Mouse (Mus musculus) hindbrain, embryonic 13.5 days (tissue): ENCODE measurements around the gene Ncoa7. TPM values are rescaled to one million over a fixed set of nuclear protein-coding genes. Genes with fewer than 3 reads are reported as not detected.
A peak's percentile ranks its signal among the peaks of the same experiment; 100 is the strongest.

ENCODE experiments used
- ATAC-seq: fragments of 200-750 bp; cut with Nextera tagmentation; 2 replicates; pipeline ENCODE4 v1.8.0; 2017; ENCODE audit warnings: moderate TSS enrichment; ENCODE audit not compliant: low FRiP score
- H3K27ac ChIP-seq: fragments of 300-500 bp; sonication (generic); 2 replicates; pipeline ENCODE4 v1.5.1; 2015; ENCODE audit warnings: inconsistent platforms, mild to moderate bottlenecking, moderate library complexity
- H3K27me3 ChIP-seq: fragments of 300-500 bp; sonication (generic); 2 replicates; pipeline ENCODE4 v1.6.1; 2015; ENCODE audit warnings: mild to moderate bottlenecking, inconsistent platforms
- H3K36me3 ChIP-seq: fragments of 300-500 bp; sonication (generic); 2 replicates; pipeline ENCODE4 v1.6.1; 2015; ENCODE audit warnings: mild to moderate bottlenecking, inconsistent platforms
- H3K4me1 ChIP-seq: fragments of 300-500 bp; sonication (generic); replicated peaks from 2 replicates; pipeline ENCODE4 v1.6.1; 2015; ENCODE audit warnings: inconsistent platforms
- H3K4me2 ChIP-seq: fragments of 300-500 bp; sonication (generic); 2 replicates; pipeline ENCODE4 v1.6.1; 2015; ENCODE audit warnings: inconsistent platforms, mild to moderate bottlenecking, moderate library complexity
- H3K4me3 ChIP-seq: fragments of 300-500 bp; sonication (generic); 2 replicates; pipeline ENCODE4 v1.5.1; 2015; ENCODE audit warnings: mild to moderate bottlenecking, inconsistent platforms
- H3K9ac ChIP-seq: fragments of 300-500 bp; sonication (generic); 2 replicates; pipeline ENCODE4 v1.6.1; 2015; ENCODE audit warnings: mild to moderate bottlenecking, inconsistent platforms
- H3K9me3 ChIP-seq: fragments of 300-500 bp; sonication (generic); 2 replicates; pipeline ENCODE4 v1.6.1; 2016; ENCODE audit warnings: inconsistent platforms
- WGBS: fragments of 180-500 bp; shearing (Covaris S2); methylation state at CpG from one replicate; pipeline ENCODE4 v1.1.7; 2015; 5-methylcytosine and 5-hydroxymethylcytosine counted together
- polyA plus RNA-seq: library from polyadenylated mRNA; unstranded; fragments of >200 nt; fragmentation: Nextera tagmentation; extraction: Ambion mirVana; gene quantifications from 2 replicates; pipeline ENCODE4 v1.2.1, GENCODE M21; 2015

Gene Ncoa7
- polyA plus RNA-seq, 1 experiment from 2014 or later = 12.6 TPM

GRCm38 (mm10) chr10:30627548-30627947 lies 175.6 kb downstream of the Ncoa7 start:
- no peak overlapping the region for H3K4me3 ChIP-seq
- no peaks in the 10 kb centered on the region for H3K27me3 ChIP-seq
- WGBS = 45% methylated on average over 1 of the region's 1 CpGs
- H3K4me2 ChIP-seq = no peak overlapping the region
- no peaks in the 10 kb centered on the region for H3K36me3 ChIP-seq
- H3K9me3 ChIP-seq = no peaks in the 10 kb centered on the region
- no peak overlapping the region for H3K27ac ChIP-seq
- H3K4me1 ChIP-seq = 0 out of 2 replicates have a peak, but pooled peaks cover 4% of the 10 kb centered on the region
- no peak for ATAC-seq
- no peak overlapping the region for H3K9ac ChIP-seq

GRCm38 (mm10) chr10:30624161-30625019 lies 178.7 kb downstream of the Ncoa7 start:
- ATAC-seq = peak; percentile 63; the same call in 1 of the 2 replicates

DNA sequence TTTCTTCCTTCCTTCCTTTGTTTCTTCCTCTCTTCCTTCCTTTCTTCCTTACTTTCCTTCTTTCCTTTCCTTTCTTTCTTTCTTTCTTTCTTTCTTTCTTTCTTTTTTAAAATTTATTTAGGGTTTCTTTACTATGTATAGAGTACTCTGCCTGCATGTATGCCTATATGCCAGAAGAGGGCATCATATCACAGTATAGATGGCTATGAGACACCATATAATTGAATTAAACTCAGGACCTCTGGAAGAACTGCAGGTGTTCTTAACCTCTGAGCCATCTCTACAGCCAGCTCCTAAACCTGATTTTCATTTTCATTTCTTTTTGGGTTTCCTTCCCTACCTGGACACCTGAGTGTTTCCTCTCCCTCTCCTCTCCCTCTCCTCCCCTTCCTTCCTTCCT lies 180.2 kb downstream of the Ncoa7 start:
- Histone ChIP-seq H3K4me2 (no peak overlapping the region), H3K9ac (no peak overlapping the region), H3K4me1 (0 out of 2 replicates have a peak, but pooled peaks cover 4% of the 10 kb centered on the region), H3K27me3 (0 out of 2 replicates have a peak, but pooled peaks cover 10% of the 10 kb centered on the region), H3K36me3 (no peaks in the 10 kb centered on the region), H3K9me3 (no peaks in the 10 kb centered on the region), H3K27ac (no peak overlapping the region), H3K4me3 (no peak overlapping the region)
- no peak for ATAC-seq

More at GRCm38 (mm10) chr10:30624161-30625019, 178.7 kb downstream of the Ncoa7 start:
- Histone ChIP-seq H3K4me3 (no peak overlapping the region), H3K27me3 (0 out of 2 replicates have a peak, but pooled peaks cover 10% of the 10 kb centered on the region), H3K9ac (no peak overlapping the region), H3K9me3 (no peaks in the 10 kb centered on the region), H3K36me3 (no peaks in the 10 kb centered on the region), H3K27ac (no peak overlapping the region; the same call in 1 of the 2 replicates), H3K4me1 (0 out of 2 replicates have a peak, but pooled peaks cover 4% of the 10 kb centered on the region), H3K4me2 (no peak overlapping the region)
- WGBS = 61% methylated on average over 5 of the region's 5 CpGs

- Histone ChIP-seq H3K27me3 (0 out of 2 replicates have a peak, but pooled peaks cover 10% of the 10 kb centered on the region), H3K27ac (peak overlapping the region; percentile 49; the same call in 1 of the 2 replicates), H3K4me3 (peak overlapping the region; percentile 61), H3K36me3 (no peaks in the 10 kb centered on the region), H3K4me1 (peaks cover 6% of the 10 kb centered on the region), H3K9me3 (no peaks in the 10 kb centered on the region), H3K9ac (peak overlapping the region; percentile 77), H3K4me2 (peak overlapping the region; percentile 70)
- WGBS = 53% methylated on average over 3 of the region's 3 CpGs
- no peak for ATAC-seq
Measured at GRCm38 (mm10) chr10:30618918-30619210, 184.3 kb downstream of the Ncoa7 start.

DNA sequence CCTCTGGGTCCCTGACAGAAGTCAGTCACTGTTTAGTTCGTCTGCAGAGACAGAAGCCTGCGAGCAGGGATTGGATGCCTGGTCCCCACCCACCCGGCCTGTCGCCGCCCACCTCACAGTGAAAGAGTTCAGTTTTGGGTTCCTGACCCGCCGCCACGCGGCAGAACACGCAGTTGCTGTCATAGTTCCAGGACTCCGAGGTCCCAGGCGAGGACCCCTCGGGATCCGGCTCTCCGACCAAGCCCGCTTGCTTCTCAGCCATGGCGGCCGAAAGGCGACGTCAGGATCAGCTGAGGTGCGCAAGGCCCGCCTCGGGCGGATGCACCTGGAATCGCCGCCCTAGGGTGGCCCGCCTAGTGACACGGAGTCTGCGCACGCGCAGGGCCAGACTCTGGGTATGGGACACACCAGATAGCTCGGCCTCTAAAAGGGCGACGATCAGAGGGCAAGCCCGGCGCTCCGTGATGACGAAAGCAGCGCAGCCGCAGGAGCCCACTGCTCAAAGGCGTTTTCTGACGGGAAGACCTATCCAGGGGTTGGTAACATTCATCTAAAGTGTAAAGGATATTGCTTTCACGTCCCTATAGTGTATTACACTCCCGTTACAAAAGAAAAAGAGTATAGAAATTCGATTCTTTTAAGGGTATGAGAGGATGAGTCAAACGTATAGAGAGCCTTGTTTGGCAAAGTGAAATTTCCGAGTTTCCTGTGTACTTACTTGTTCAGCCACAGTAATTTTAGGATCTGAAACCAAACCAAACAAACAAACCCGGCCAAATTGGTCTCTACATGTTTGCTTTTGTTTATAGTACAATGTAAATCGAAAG lies 184.8 kb downstream of the Ncoa7 start:
- Histone ChIP-seq H3K9me3 (no peaks in the 10 kb centered on the region), H3K4me1 (peaks cover 6% of the 10 kb centered on the region), H3K4me3 (peak overlapping the region; percentile 61), H3K9ac (peak overlapping the region; percentile 77), H3K4me2 (peak overlapping the region; percentile 70), H3K36me3 (no peaks in the 10 kb centered on the region; the same call in 1 of the 2 replicates), H3K27ac (peak overlapping the region; percentile 94), H3K27me3 (0 out of 2 replicates have a peak, but pooled peaks cover 10% of the 10 kb centered on the region)
- ATAC-seq = peak; percentile 100
- WGBS = 2% methylated on average over 49 of the region's 49 CpGs

DNA sequence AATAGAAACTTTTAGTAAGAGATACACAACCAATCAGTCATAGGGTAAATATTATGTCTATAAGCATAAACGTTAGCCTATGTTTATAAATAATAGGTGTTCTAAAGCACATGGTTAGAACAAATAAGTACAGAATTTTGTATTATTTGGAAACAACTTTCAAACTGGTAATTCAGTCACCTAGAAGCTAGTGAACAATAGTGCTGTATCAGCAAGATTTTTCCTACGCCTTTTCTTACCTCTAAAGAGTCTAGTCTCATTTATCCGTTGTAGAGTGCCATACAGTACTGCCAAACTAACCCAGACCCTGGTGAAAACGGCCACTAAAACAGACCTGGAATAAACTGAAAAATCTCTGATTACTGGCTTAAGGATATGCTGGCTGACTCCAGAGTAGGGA lies 190.1 kb downstream of the Ncoa7 start:
- no peak overlapping the region for H3K27ac ChIP-seq
- H3K27me3 ChIP-seq = no peaks in the 10 kb centered on the region
- H3K4me3 ChIP-seq = no peak overlapping the region
- no peak for ATAC-seq
- peaks cover 6% of the 10 kb centered on the region for H3K4me1 ChIP-seq
- 83% methylated on average over 4 of the region's 4 CpGs for WGBS
- H3K36me3 ChIP-seq = peaks cover 13% of the 10 kb centered on the region
- no peak overlapping the region for H3K9ac ChIP-seq
- no peak overlapping the region for H3K4me2 ChIP-seq
- no peaks in the 10 kb centered on the region for H3K9me3 ChIP-seq

DNA sequence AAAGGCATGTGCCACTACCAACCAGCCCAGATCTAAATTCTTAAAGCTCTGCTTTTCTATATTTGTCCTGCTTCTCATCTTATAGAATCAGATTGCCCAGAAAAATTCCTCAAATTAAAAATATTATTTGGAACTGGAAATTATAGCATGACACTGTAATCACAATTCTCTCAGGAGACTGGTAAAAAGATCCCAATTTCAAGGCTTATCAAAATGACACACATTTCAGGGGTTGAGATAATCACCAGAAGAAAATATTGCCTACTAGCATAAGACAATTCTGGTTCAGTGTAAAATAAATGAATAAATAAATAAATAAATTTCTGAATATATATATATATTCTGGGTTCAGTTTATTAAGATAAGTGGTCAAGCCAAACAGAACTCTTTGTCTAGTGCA lies 193.5 kb downstream of the Ncoa7 start:
- Histone ChIP-seq H3K9ac (no peak overlapping the region), H3K9me3 (no peaks in the 10 kb centered on the region), H3K36me3 (peaks cover 23% of the 10 kb centered on the region), H3K27me3 (no peaks in the 10 kb centered on the region), H3K4me2 (no peak overlapping the region), H3K27ac (no peak overlapping the region), H3K4me3 (no peak overlapping the region), H3K4me1 (no peaks in the 10 kb centered on the region)
- no peak for ATAC-seq

DNA sequence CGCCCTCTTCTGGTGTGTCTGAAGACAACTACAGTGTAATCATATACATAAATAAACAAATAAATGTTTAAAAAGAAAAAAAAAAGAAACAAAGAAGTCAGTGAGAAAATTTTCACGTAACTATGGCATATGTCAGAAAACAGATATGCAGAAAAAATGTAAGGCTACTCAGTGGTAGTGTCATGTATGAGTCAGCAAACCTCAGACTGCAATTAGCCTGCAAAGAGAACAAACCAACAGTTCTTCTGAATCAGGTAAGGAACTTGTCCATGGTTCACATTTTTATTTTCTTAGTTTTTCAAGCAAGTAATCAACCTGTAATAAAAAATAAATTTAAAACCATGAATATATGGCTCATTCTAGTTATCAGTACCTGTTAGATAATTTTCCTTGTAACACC lies 195.0 kb downstream of the Ncoa7 start:
- H3K9me3 ChIP-seq = no peaks in the 10 kb centered on the region
- H3K27me3 ChIP-seq = no peaks in the 10 kb centered on the region
- H3K4me1 ChIP-seq = no peaks in the 10 kb centered on the region
- no peak overlapping the region for H3K4me2 ChIP-seq
- H3K9ac ChIP-seq = no peak overlapping the region
- no peak overlapping the region for H3K4me3 ChIP-seq
- no peak for ATAC-seq
- peaks cover 23% of the 10 kb centered on the region for H3K36me3 ChIP-seq
- 74% methylated on average over 2 of the region's 2 CpGs for WGBS
- H3K27ac ChIP-seq = no peak overlapping the region

DNA sequence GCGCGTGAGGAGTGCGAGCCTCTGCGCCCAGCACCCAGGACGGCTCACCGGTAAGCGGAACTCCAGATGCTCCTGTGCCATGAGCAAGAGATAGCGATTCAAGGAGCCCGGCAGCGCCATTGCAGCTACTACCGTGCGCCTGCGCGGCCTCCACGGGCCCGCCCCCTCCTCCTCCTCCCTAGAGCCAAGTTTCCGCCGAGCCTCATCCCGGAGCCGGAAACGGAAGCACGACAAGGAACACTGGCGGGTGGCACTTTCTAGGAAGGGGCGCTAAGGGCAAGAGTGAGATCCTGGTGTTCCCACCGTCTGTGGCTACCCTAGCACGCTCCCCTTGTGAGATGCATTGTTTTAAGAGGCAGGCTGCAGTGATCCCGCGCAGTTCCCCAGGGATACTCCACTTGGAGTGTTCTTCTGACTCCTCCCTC lies 202.6 kb downstream of the Ncoa7 start, which contains the start of gene Trmt11:
Trmt11 (minus strand) TSS at position 208 of the 425 bp plus-strand sequence.
- Histone ChIP-seq H3K4me3 (peak within 1 kb of the TSS; percentile 74), H3K36me3 (peaks cover 14% of the 10 kb centered on the region), H3K9ac (peak within 1 kb of the TSS; percentile 84), H3K27ac (peak within 1 kb of the TSS; percentile 91), H3K4me1 (peaks cover 15% of the 10 kb centered on the region), H3K9me3 (no peaks in the 10 kb centered on the region), H3K4me2 (peak within 1 kb of the TSS; percentile 89), H3K27me3 (no peaks in the 10 kb centered on the region)
- under 1% methylated on average over 28 of the region's 28 CpGs for WGBS
- peak; percentile 97 for ATAC-seq

- H3K4me2 ChIP-seq = peak overlapping the region; percentile 89
- peaks cover 15% of the 10 kb centered on the region for H3K4me1 ChIP-seq
- under 1% methylated on average over 22 of the region's 27 CpGs for WGBS
- peaks cover 18% of the 10 kb centered on the region for H3K36me3 ChIP-seq
- H3K9ac ChIP-seq = peak overlapping the region; percentile 84
- ATAC-seq = peak; percentile 88
- H3K27ac ChIP-seq = peak overlapping the region; percentile 91
- no peaks in the 10 kb centered on the region for H3K9me3 ChIP-seq
- H3K4me3 ChIP-seq = peak overlapping the region; percentile 74
- no peaks in the 10 kb centered on the region for H3K27me3 ChIP-seq
Measured at GRCm38 (mm10) chr10:30600094-30600534, 203.0 kb downstream of the Ncoa7 start.

GRCm38 (mm10) chr10:30587037-30587436 lies 216.1 kb downstream of the Ncoa7 start:
- Histone ChIP-seq H3K4me3 (no peak overlapping the region), H3K36me3 (peaks cover 45% of the 10 kb centered on the region), H3K9me3 (no peaks in the 10 kb centered on the region), H3K4me2 (no peak overlapping the region), H3K27me3 (no peaks in the 10 kb centered on the region), H3K4me1 (no peaks in the 10 kb centered on the region), H3K27ac (no peak overlapping the region), H3K9ac (no peak overlapping the region)
- WGBS = 70% methylated on average over 5 of the region's 5 CpGs
- ATAC-seq = 0 out of 2 replicates have a peak, but pooled peaks have one; percentile 39

DNA sequence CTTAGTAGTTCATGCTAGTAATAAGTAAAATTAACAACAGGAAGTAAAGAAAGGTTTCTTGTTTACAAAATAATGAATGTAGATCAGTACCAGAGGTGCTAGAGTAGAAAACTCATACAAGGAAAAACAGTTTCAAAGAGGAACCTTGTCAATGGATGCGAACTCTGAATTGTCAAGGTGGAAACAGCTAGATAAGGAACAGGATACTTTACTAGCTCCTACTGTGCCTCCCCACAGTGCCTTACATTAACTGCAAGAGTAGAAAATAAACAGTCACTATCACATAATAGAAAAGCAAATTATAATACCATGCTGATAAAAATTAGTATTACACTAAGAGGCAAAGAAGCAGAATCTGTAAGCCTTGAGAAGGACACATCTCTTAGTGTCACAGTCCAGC lies 217.4 kb downstream of the Ncoa7 start:
- WGBS = 89% methylated on average over 1 of the region's 1 CpGs
- ATAC-seq = no peak
- Histone ChIP-seq H3K36me3 (peaks cover 47% of the 10 kb centered on the region), H3K9ac (no peak overlapping the region), H3K27me3 (no peaks in the 10 kb centered on the region), H3K4me2 (no peak overlapping the region), H3K4me1 (no peaks in the 10 kb centered on the region), H3K4me3 (no peak overlapping the region), H3K9me3 (no peaks in the 10 kb centered on the region), H3K27ac (no peak overlapping the region)
